Mouse (Mus musculus) Patski (cell line): ENCODE measurements around the gene BC005537. TPM values are rescaled to one million over a fixed set of nuclear protein-coding genes. Genes with fewer than 3 reads are reported as not detected.
A peak's percentile ranks its signal among the peaks of the same experiment; 100 is the strongest.
"Not testable (repeated sequence)": the region's sequence is repeated elsewhere in the genome, so short reads cannot be mapped to it uniquely, and the experiment has no call there.

Source experiments
- ATAC-seq: fragments of 100-300 bp; one replicate; pipeline ENCODE4 v1.8.0; 2021
- CTCF ChIA-PET: fragments of 350-600 bp; sonication (Branson Sonifier 250); formaldehyde crosslinking; loops from one replicate; lab custom pipeline; 2022; ENCODE audit warnings: inconsistent platforms; lab: Charles Lee
- POLR2A ChIA-PET: fragments of 350-600 bp; sonication (Branson Sonifier 250); formaldehyde crosslinking; loops from one replicate; lab custom pipeline; 2022; ENCODE audit warnings: antibody characterized with exemption, inconsistent platforms; lab: Charles Lee
- DNase-seq: peaks from one replicate; pipeline ENCODE4 v3.0.0-alpha.2; 2011; ENCODE audit warnings: low read depth, low spot score
- H3K27me3 ChIP-seq: fragments of 371-371 bp; one replicate; pipeline ENCODE4 v1.5.1; 2021
- CTCF ChIP-seq: fragments of 100-300 bp; IDR thresholded peaks from one replicate; pipeline ENCODE4 v1.5.1; 2021
- in situ Hi-C: fragments of 300-500 bp; cut with MboI; formaldehyde crosslinking; loops from 3 replicates; pipeline ENCODE4 v1.11.1; 2018; ENCODE audit warnings: low pct_unique_long_range_greater_than_20kb, mixed read lengths
- polyA plus RNA-seq: library from polyadenylated mRNA; unstranded; gene quantifications from one replicate; pipeline ENCODE4 v1.2.3, GENCODE M21; 2021

BC005537 gene
- polyA plus RNA-seq, 1 experiment from 2014 or later: 129 TPM

DNA sequence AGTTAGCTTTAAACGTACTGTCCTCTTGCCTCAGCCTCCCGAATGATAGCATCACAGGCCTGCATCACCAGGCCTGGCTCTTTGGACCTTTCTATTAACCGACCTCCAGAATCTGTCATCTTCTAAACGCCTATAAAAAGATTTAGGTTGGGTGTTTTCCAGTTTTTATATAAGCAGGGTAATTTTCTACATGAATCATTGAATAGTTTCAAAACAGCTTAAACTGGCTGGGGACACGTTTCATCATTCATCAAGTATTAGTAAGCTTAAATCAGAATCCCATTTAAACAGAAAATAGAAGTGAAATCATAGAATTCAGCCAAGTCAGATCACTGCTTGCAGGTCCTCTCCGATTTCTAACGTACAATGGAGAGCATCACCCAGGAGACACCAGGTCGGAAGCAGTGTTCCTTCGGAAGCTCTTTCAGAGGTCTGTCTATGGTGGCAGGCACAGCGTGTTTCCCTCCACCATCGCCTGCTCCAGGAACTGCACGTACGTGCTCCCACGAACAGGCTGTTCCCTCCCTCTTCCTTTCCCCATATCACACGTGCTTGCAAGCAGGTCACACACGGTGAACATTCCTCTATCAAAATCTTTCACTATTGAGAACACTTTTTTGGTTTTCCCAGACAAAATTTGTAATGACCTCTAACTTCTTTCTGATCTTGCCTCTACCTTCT is 21.3 kb downstream of the BC005537 start:
- in situ Hi-C loops: no loop called here
- no peak for TF ChIP-seq CTCF
- ATAC-seq: no peak
- DNase-seq: no peak
- ChIA-PET CTCF (no interaction called here), POLR2A (interaction anchor here (1.5 kb wide), 1 partner anchor 12 kb away, joined by 5 read pairs; no protein-coding TSS in a partner anchor)
- H3K27me3 ChIP-seq: no peaks in the 10 kb centered on the region

DNA sequence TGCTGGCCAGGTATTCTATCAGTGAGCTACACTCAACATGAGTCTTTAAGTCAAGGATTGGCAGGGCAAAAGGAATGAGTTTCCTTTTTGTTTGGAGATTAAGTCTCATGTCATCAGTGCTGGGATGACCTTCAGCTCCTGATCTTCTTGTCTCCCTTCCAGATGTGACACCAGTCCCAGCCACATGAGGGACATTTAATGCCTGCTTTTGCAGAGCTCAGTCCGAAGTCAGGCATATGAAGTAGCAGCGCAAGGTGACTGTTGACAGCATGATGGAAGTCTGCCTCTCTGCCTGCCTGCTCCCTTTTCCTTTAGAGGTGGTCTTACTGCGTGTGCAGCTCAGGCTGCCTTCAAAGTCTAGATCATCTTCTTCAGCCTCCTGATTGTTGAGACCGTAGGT is 23.2 kb downstream of the BC005537 start:
- ATAC-seq (no peak), DNase-seq (no peak)
- ChIA-PET POLR2A (no interaction called here), CTCF (interaction anchor here (1.2 kb wide), 1 partner anchor 9 kb away, joined by 4 read pairs; no protein-coding TSS in a partner anchor)
- no peak for TF ChIP-seq CTCF
- H3K27me3 ChIP-seq: no peaks in the 10 kb centered on the region
- in situ Hi-C loops: no loop called here

DNA sequence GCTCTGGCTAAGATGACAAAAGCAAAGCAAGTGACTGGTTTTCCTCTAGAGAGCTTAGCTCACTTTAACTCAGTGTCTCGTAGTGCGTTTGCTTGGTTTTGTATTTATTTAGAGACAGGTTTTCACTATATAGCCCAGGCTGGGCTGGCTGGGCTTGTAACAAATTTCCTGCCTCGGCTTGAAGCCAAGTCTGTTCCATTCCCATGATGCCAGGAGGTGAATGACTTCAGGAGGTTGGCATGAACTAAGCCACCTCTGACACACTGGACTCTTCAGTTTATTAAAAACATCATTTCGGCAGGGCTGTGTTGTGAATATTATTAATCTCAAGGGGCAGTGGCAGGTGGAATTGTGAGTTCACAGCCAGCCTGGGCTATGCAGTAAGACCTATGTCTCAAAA is 24.1 kb downstream of the BC005537 start:
- no peak for TF ChIP-seq CTCF
- in situ Hi-C loops: no loop called here
- DNase-seq: peak; percentile 43
- ChIA-PET CTCF (no interaction called here), POLR2A (no interaction called here)
- no peaks in the 10 kb centered on the region for H3K27me3 ChIP-seq
- no peak for ATAC-seq

DNA sequence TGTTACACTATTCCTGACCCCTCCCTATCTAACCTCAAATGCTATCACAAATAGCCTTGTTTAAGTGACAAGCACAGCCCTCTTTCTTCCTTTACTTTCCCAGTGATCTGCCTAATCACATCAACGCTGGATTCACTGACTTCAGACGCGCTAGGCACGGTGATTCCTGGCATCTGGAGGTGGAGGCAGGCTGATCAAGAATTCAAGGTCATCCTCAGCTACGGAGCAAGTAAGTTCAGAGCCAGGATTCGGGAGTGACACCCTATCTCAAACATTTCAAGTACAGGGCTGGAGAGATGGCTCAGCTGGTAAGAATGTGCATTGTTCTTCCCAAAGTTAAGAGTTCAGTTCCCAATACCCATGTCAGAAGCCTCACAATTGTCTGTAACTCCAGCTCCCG is 24.7 kb downstream of the BC005537 start:
- DNase-seq: no peak
- ChIA-PET CTCF (interaction anchor here (1.3 kb wide), 1 partner anchor 13 kb away, joined by 3 read pairs; no protein-coding TSS in a partner anchor), POLR2A (no interaction called here)
- no peaks in the 10 kb centered on the region for H3K27me3 ChIP-seq
- in situ Hi-C loops: no loop called here
- no peak for TF ChIP-seq CTCF
- no peak for ATAC-seq

DNA sequence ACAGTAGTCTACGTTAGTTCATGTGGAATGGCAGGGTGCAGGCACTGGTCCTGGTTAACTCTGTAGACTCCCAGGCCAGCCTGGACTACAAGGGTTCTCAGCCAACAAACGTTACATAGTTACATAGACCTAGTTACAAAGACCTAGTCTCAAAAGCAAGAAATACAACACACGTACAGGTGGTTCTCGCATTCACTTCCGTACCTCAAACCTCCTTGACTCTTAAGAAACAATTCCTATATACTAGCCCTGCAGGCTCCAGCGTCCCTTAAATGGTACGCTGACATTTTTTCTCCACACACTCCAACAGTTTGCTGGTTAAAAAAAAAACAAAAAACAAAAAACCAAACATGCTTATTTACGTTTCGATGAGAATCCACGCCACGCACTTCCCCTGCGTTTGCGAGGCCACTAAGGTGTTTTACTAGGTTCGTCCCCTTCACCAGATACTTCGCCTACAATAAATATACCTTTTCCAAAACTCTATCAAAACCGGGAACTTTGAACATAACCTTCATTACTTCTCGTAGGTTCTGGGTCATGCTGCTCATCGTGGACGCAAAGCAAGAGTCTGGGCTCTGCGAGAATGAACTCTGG is 29.4 kb downstream of the BC005537 start:
- ChIA-PET POLR2A (no interaction called here), CTCF (no interaction called here)
- H3K27me3 ChIP-seq: no peaks in the 10 kb centered on the region
- in situ Hi-C loops: no loop called here
- no peak for TF ChIP-seq CTCF
- ATAC-seq: no peak
- no peak for DNase-seq

DNA sequence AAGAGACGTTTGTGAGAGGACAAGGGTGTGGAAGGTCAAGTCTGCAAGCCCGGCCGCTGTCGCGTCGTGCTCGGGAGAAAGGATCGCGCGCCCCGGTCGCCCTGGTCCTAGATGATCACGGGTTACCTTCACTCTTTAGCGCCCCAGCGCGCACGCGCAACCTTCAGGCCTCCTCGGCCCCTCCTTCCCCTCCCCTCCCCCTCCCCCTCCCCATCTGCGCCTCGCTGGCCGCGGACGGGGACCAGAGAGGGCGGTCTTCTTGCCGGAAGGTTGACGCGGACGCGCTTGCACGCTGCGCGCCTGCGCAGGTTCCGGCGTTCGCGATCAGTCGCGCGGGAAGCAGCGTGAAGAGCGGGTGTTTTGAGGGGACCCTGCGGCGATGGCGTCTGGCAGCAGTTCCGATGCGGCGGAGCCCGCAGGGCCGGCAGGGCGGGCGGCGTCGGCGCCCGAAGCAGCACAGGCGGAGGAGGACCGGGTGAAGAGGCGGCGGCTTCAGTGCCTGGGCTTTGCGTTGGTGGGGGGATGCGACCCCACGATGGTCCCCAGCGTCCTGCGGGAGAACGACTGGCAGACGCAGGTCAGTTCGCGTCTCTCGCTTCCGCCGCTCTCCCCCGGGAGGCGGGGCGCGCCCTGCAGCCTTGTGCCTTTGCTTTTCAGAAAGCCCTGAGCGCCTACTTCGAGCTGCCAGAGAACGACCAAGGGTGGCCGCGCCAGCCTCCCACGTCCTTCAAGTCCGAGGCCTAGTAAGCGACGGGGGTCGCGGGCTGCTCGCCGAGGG is 30.1 kb downstream of the BC005537 start, which contains the start of the genes Acot13 and Tdp2:
TSS of gene Acot13 (minus strand) at position 188 of the 778 bp plus-strand sequence.
TSS of gene Tdp2 (plus strand) at position 327 of the 778 bp plus-strand sequence.
- ChIA-PET CTCF (no interaction called here), POLR2A (no interaction called here)
- in situ Hi-C loops: no loop called here
- no peak for TF ChIP-seq CTCF
- H3K27me3 ChIP-seq: no peaks in the 10 kb centered on the region
- ATAC-seq (peak; percentile 87), DNase-seq (peak; percentile 82)

DNA sequence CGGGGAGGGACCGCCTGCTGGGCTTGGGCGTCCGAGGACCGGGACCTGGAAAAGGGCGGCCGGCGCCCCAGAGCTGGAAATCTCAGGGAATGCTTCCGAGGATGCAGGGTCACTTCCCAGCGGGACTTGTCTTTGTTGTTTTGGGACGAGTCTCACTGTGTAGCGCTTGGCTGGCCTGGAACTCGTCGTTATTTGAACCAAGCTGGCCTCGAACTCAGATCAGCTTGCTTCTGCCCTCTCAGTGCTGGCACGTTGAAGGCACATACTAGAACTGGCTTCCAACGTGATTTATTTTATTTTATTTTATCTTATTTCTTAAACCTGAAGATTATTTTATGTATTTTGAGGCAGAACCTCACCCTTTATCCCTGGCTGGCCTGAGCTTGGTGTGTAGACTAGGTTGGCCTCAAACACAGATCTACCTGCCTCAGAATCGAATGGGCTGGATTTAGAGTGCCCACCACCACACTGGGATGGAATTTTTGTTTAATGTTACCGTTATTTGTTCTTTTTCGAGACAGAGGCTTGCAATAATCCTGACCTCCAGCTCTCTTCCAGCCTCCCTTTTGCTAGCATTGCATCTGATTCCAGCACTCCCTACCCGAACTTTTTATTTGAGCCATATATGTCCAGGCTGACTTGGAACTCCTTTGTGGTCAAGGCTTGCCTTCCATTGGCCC is 30.8 kb downstream of the BC005537 start:
- in situ Hi-C loops: no loop called here
- H3K27me3 ChIP-seq: no peaks in the 10 kb centered on the region
- DNase-seq: no peak
- ATAC-seq: no peak
- CTCF ChIA-PET: no interaction called here
- POLR2A ChIA-PET: interaction anchor here (1.0 kb wide), 1 partner anchor 16 kb away, joined by 3 read pairs; no protein-coding TSS in a partner anchor
- TF ChIP-seq CTCF: no peak

DNA sequence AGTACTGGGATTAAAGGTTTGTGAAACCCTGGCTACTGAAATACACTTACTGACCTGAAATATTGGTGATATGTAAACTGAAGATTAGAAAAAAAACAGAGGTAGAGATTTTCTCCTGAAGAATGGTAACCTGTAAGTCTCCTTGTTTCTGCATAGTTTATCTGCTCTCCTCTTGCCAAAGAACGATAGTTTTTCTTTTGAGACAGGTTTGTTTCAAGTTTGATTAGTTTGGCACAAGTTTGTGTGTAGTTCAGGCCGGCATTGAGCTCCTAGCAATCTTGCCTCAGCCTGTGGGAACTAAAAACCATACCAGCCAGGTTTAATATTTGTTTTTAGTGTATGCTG is 31.3 kb downstream of the BC005537 start:
- no peak for TF ChIP-seq CTCF
- no peaks in the 10 kb centered on the region for H3K27me3 ChIP-seq
- ChIA-PET CTCF (no interaction called here), POLR2A (interaction anchor here (1.0 kb wide), 1 partner anchor 16 kb away, joined by 3 read pairs; no protein-coding TSS in a partner anchor)
- no peak for DNase-seq
- in situ Hi-C loops: no loop called here
- no peak for ATAC-seq

DNA sequence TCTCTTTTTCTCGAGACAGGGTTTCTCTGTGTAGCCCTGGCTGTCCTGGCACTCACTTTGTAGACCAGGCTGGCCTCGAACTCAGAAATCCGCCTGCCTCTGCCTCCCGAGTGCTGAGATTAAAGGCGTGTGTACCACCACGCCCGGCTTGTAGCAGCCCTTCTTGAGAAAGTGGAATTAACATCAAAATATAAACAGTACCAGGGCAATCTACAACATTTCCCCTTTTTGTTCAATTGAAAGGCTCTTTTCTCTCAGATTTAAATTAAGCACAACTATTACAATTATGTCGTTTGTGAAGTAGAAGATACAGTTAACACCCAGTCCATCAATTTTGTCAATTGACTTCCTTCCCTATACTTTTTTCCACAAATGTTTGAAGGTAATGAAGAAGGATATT is 36.3 kb downstream of the BC005537 start:
- CTCF ChIA-PET, H3K27me3 ChIP-seq, DNase-seq, in situ Hi-C loops, ATAC-seq: not testable (repeated sequence)
- POLR2A ChIA-PET: interaction anchor here (0.7 kb wide), 1 partner anchor 121 kb away, joined by 3 read pairs; no protein-coding TSS in a partner anchor

DNA sequence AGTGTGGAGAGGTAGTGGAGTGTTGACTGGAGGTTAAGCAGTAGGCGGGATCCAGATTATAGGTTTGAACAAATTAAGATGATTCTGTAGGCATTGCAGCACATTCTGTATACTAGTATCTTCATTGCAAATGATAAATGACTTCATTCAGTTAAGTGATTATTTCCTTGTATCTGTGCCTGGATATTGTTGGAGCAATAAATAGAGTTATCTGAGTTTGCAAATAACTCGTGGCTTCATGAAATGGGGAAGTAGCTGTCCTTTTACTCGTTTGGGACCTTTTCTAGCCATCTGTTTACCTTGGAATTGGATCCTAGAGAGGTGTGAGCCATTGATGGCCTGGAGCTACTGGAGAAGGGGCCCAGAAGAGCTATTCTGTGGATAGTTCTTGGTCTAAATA is 38.4 kb downstream of the BC005537 start:
- ChIA-PET POLR2A (interaction anchor here (0.5 kb wide), 1 partner anchor 10 kb away, joined by 3 read pairs; no protein-coding TSS in a partner anchor), CTCF (interaction anchor here (0.9 to 1.4 kb wide), 2 partner anchors 10 to 13 kb away, joined by 4 to 5 read pairs; no protein-coding TSS in a partner anchor)
- DNase-seq: no peak
- no peaks in the 10 kb centered on the region for H3K27me3 ChIP-seq
- ATAC-seq: no peak
- in situ Hi-C loops: loop anchor here (5.0 kb wide), 1 partner anchor 87 kb away; no protein-coding TSS in a partner anchor
- TF ChIP-seq CTCF: no peak
